Mouse (Mus musculus) kidney, adult 2 months (tissue): ENCODE results near the gene Rsc1a1. TPM values are rescaled to one million over a fixed set of nuclear protein-coding genes. Genes with fewer than 3 reads are reported as not detected.

Experiments
- DNase-seq: peaks from one replicate; pipeline ENCODE4 v3.0.0; 2021
- H3K27ac ChIP-seq: fragments of 200-500 bp; 2 replicates; pipeline ENCODE4 v1.5.1; 2012; ENCODE audit warnings: low read depth, low read length, control low read depth, inconsistent platforms; ENCODE audit not compliant: insufficient read depth
- H3K27me3 ChIP-seq: fragments of 200-500 bp; replicated peaks from 2 replicates; pipeline ENCODE4 v1.6.1; 2012; ENCODE audit warnings: mild to moderate bottlenecking, moderate library complexity, low read length, inconsistent platforms; ENCODE audit not compliant: control insufficient read depth, insufficient read depth
- H3K36me3 ChIP-seq: fragments of 200-500 bp; 2 replicates; pipeline ENCODE4 v1.6.1; 2012; ENCODE audit warnings: mild to moderate bottlenecking, moderate library complexity, low read length, inconsistent platforms; ENCODE audit not compliant: control insufficient read depth, insufficient read depth
- H3K4me1 ChIP-seq: fragments of 200-500 bp; 2 replicates; pipeline ENCODE4 v1.6.1; 2011; ENCODE audit warnings: low read length; ENCODE audit not compliant: control insufficient read depth, insufficient read depth
- H3K4me3 ChIP-seq: fragments of 200-500 bp; 2 replicates; pipeline ENCODE4 v1.5.1; 2011; ENCODE audit warnings: mild to moderate bottlenecking, low read depth, low read length, control low read depth; ENCODE audit not compliant: insufficient read depth
- CTCF ChIP-seq: fragments of 200-500 bp; conservative IDR thresholded peaks from 2 replicates; pipeline ENCODE4 v1.5.1; 2011; ENCODE audit warnings: low read depth, mild to moderate bottlenecking, control low read depth, low read length, moderate library complexity, mixed read lengths; ENCODE audit not compliant: insufficient read depth, insufficient read length
- POLR2A ChIP-seq: fragments of 200-500 bp; IDR thresholded peaks from one replicate; pipeline ENCODE4 v1.6.1; 2011; ENCODE audit warnings: low read depth, low read length, control low read depth
- WGBS: fragments of 180-500 bp; shearing (Covaris S2); methylation state at CpG from one replicate; pipeline ENCODE4 v1.1.7; 2018; 5-methylcytosine and 5-hydroxymethylcytosine counted together
- polyA plus RNA-seq: library from polyadenylated mRNA; depleted of rRNA; stranded (reverse); fragments of >200 nt; gene quantifications from 2 replicates; pipeline ENCODE4 v1.2.3, GENCODE M21; 2012

The Rsc1a1 gene
- polyA plus RNA-seq, 1 experiment = 18.2 TPM

GRCm38 (mm10) chr4:141719304-141719703, 33.9 kb upstream of the Rsc1a1 start:
- TF ChIP-seq POLR2A (no peak), CTCF (no peak)
- DNase-seq = no peak
- Histone ChIP-seq H3K27me3 (no peaks in the 10 kb centered on the region), H3K4me3 (no peak overlapping the region), H3K27ac (no peak overlapping the region), H3K36me3 (no peaks in the 10 kb centered on the region; the same call in 1 of the 2 replicates), H3K4me1 (peaks cover 41% of the 10 kb centered on the region)
- WGBS = 81% methylated on average over 1 of the region's 1 CpGs

GRCm38 (mm10) chr4:141717633-141718032, 32.2 kb upstream of the Rsc1a1 start:
- 75% methylated on average over 4 of the region's 4 CpGs for WGBS
- DNase-seq = no peak
- no peak overlapping the region for H3K4me3 ChIP-seq
- peaks cover 2% of the 10 kb centered on the region; the same call in 1 of the 2 replicates for H3K36me3 ChIP-seq
- peaks cover 38% of the 10 kb centered on the region for H3K4me1 ChIP-seq
- H3K27ac ChIP-seq = no peak overlapping the region
- no peak for TF ChIP-seq POLR2A
- no peak for TF ChIP-seq CTCF
- no peaks in the 10 kb centered on the region for H3K27me3 ChIP-seq

GRCm38 (mm10) chr4:141715027-141715426, 29.6 kb upstream of the Rsc1a1 start:
- Histone ChIP-seq H3K36me3 (peaks cover 2% of the 10 kb centered on the region), H3K4me3 (no peak overlapping the region), H3K27me3 (no peaks in the 10 kb centered on the region), H3K27ac (peak overlapping the region; percentile 51; the same call in 1 of the 2 replicates), H3K4me1 (peaks cover 22% of the 10 kb centered on the region)
- DNase-seq = no peak
- TF ChIP-seq CTCF = no peak
- TF ChIP-seq POLR2A = no peak
- 22% methylated on average over 2 of the region's 2 CpGs for WGBS

- Histone ChIP-seq H3K36me3 (peaks cover 2% of the 10 kb centered on the region), H3K4me3 (no peak overlapping the region), H3K27me3 (no peaks in the 10 kb centered on the region), H3K27ac (no peak overlapping the region), H3K4me1 (peaks cover 20% of the 10 kb centered on the region)
- DNase-seq = no peak
- TF ChIP-seq CTCF (no peak), POLR2A (no peak)
- WGBS = 58% methylated on average over 5 of the region's 5 CpGs
These were observed 28.3 kb upstream of the Rsc1a1 start for GRCm38 (mm10) chr4:141713598-141714142.

- WGBS = 100% methylated on average over 1 of the region's 1 CpGs
- TF ChIP-seq POLR2A = no peak
- TF ChIP-seq CTCF = no peak
- H3K36me3 ChIP-seq = peaks cover 5% of the 10 kb centered on the region
These were observed 25.9 kb upstream of the Rsc1a1 start for GRCm38 (mm10) chr4:141711250-141711649.

GRCm38 (mm10) chr4:141708971-141709370, 23.6 kb upstream of the Rsc1a1 start:
- no peak for DNase-seq
- Histone ChIP-seq H3K27me3 (no peaks in the 10 kb centered on the region), H3K4me3 (no peak overlapping the region), H3K36me3 (peaks cover 5% of the 10 kb centered on the region), H3K4me1 (peaks cover under 1% of the 10 kb centered on the region; the same call in 1 of the 2 replicates), H3K27ac (no peak overlapping the region)
- 91% methylated on average over 2 of the region's 2 CpGs for WGBS
- no peak for TF ChIP-seq POLR2A
- no peak for TF ChIP-seq CTCF

More at GRCm38 (mm10) chr4:141711250-141711649, 25.9 kb upstream of the Rsc1a1 start:
- Histone ChIP-seq H3K4me3 (no peak overlapping the region), H3K4me1 (peaks cover 20% of the 10 kb centered on the region), H3K27ac (no peak overlapping the region), H3K27me3 (no peaks in the 10 kb centered on the region)
- DNase-seq = no peak

DNA sequence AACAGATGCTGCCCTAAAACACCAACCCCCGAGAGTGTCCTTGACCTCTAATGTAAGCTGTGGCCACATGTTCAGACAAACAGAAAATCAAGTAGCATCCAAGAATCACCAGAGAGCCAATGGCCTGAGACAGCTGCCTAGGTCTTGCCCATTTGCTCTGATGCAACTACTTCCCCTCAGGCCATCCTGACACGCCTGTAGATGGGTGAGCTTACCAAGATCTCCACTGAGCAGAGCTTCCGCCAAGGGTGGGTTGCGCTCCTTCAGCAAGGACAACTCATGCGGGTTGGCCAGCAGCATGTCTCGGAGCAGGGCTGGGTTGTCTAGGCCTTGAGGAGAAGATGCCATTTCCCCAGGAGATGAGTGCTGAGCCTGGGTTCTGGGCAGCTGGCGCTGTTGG, 22.6 kb upstream of the Rsc1a1 start:
- TF ChIP-seq CTCF (no peak), POLR2A (no peak)
- Histone ChIP-seq H3K27ac (no peak overlapping the region), H3K4me1 (no peaks in the 10 kb centered on the region), H3K27me3 (no peaks in the 10 kb centered on the region), H3K4me3 (no peak overlapping the region), H3K36me3 (peaks cover 6% of the 10 kb centered on the region)
- 88% methylated on average over 7 of the region's 7 CpGs for WGBS
- DNase-seq = no peak

DNA sequence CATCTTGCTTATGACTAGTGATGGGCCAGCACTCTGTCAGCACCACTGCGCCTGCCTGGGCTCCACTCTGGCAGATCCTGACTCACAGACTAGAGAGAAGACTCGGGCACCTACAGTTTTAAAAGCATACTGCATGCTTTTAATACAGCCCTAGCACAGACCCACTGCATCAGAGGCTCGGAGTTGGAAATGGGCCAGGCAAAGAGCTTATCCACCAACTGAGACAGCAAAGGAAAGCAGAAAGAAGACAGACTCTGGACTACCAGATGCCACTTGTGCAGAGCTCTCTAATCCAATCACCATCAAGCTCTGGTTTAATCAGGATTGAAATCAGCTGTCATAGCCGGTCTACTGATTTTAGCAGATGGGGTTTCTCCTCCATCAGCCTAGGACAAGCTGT, 19.9 kb upstream of the Rsc1a1 start:
- peaks cover 11% of the 10 kb centered on the region for H3K36me3 ChIP-seq
- H3K27me3 ChIP-seq = no peaks in the 10 kb centered on the region
- no peak overlapping the region for H3K27ac ChIP-seq
- DNase-seq = no peak
- 85% methylated on average over 4 of the region's 4 CpGs for WGBS
- TF ChIP-seq CTCF = no peak
- TF ChIP-seq POLR2A = no peak
- no peak overlapping the region for H3K4me3 ChIP-seq
- no peaks in the 10 kb centered on the region for H3K4me1 ChIP-seq
